Mouse (Mus musculus): ENCODE measurements around the gene Hyal1. TPM values are rescaled to one million over a fixed set of nuclear protein-coding genes. Genes with fewer than 3 reads are reported as not detected.

Gene Hyal1
- polyA plus RNA-seq, 1 experiment from 2014 or later = 10.1 TPM

GRCm38 (mm10) chr9:107547957-107548356, 28.8 kb upstream of the Hyal1 start:
- Histone ChIP-seq H3K27me3 (ENCODE audit: control insufficient read depth, insufficient read depth, low read depth, low read length) (no peaks in the 10 kb centered on the region), H3K4me2 (ENCODE audit: low read depth, low read length) (no peak overlapping the region), H3K9me3 (ENCODE audit: control insufficient read depth, low read length) (no peaks in the 10 kb centered on the region), H3K27ac (ENCODE audit: low read length) (no peak overlapping the region), H3K4me1 (replicated peaks; ENCODE audit: control insufficient read depth, insufficient read depth, low read length) (peaks cover 35% of the 10 kb centered on the region), H3K9ac (ENCODE audit: low read length) (no peak overlapping the region), H3K4me3 (ENCODE audit: low read length) (no peak overlapping the region), H3K36me3 (ENCODE audit: control insufficient read depth, insufficient read depth, low read length) (peaks cover 10% of the 10 kb centered on the region; the same call in 1 of the 2 replicates)
- WGBS = 80% methylated on average over 5 of the region's 5 CpGs
- no peak for ATAC-seq (ENCODE audit: low read depth)

GRCm38 (mm10) chr9:107548820-107549219, 27.9 kb upstream of the Hyal1 start:
- no peaks in the 10 kb centered on the region for H3K9me3 ChIP-seq (ENCODE audit: control insufficient read depth, low read length)
- H3K4me3 ChIP-seq (ENCODE audit: low read length) = no peak overlapping the region
- peaks cover 43% of the 10 kb centered on the region for H3K4me1 ChIP-seq (replicated peaks; ENCODE audit: control insufficient read depth, insufficient read depth, low read length)
- no peak overlapping the region for H3K9ac ChIP-seq (ENCODE audit: low read length)
- peaks cover 10% of the 10 kb centered on the region; the same call in 1 of the 2 replicates for H3K36me3 ChIP-seq (ENCODE audit: control insufficient read depth, insufficient read depth, low read length)
- H3K4me2 ChIP-seq (ENCODE audit: low read depth, low read length) = no peak overlapping the region
- no peak overlapping the region for H3K27ac ChIP-seq (ENCODE audit: low read length)
- no peak for ATAC-seq (ENCODE audit: low read depth)
- WGBS = 82% methylated on average over 10 of the region's 10 CpGs
- H3K27me3 ChIP-seq (ENCODE audit: control insufficient read depth, insufficient read depth, low read depth, low read length) = no peaks in the 10 kb centered on the region

GRCm38 (mm10) chr9:107549297-107550074, 27.2 kb upstream of the Hyal1 start:
- Histone ChIP-seq H3K4me1 (replicated peaks; ENCODE audit: control insufficient read depth, insufficient read depth, low read length) (peaks cover 44% of the 10 kb centered on the region), H3K27ac (ENCODE audit: low read length) (no peak overlapping the region), H3K36me3 (ENCODE audit: control insufficient read depth, insufficient read depth, low read length) (peaks cover 4% of the 10 kb centered on the region; the same call in 1 of the 2 replicates), H3K9ac (ENCODE audit: low read length) (no peak overlapping the region), H3K4me3 (ENCODE audit: low read length) (no peak overlapping the region), H3K9me3 (ENCODE audit: control insufficient read depth, low read length) (no peaks in the 10 kb centered on the region), H3K4me2 (ENCODE audit: low read depth, low read length) (no peak overlapping the region), H3K27me3 (ENCODE audit: control insufficient read depth, insufficient read depth, low read depth, low read length) (no peaks in the 10 kb centered on the region)
- no peak for ATAC-seq (ENCODE audit: low read depth)
- WGBS = 73% methylated on average over 20 of the region's 20 CpGs

- Histone ChIP-seq H3K27me3 (ENCODE audit: control insufficient read depth, insufficient read depth, low read depth, low read length) (no peaks in the 10 kb centered on the region), H3K4me3 (ENCODE audit: low read length) (peak overlapping the region; percentile 54), H3K4me1 (replicated peaks; ENCODE audit: control insufficient read depth, insufficient read depth, low read length) (peaks cover 45% of the 10 kb centered on the region), H3K9ac (ENCODE audit: low read length) (peak overlapping the region; percentile 73), H3K27ac (ENCODE audit: low read length) (peak overlapping the region; percentile 18; the same call in 1 of the 2 replicates), H3K4me2 (ENCODE audit: low read depth, low read length) (peak overlapping the region; percentile 91), H3K36me3 (ENCODE audit: control insufficient read depth, insufficient read depth, low read length) (no peaks in the 10 kb centered on the region), H3K9me3 (ENCODE audit: control insufficient read depth, low read length) (no peaks in the 10 kb centered on the region)
- 29% methylated on average over 23 of the region's 23 CpGs for WGBS
- ATAC-seq (ENCODE audit: low read depth) = no peak
These were observed 26.1 kb upstream of the Hyal1 start for GRCm38 (mm10) chr9:107550491-107551116.

GRCm38 (mm10) chr9:107551117-107551889, 25.4 kb upstream of the Hyal1 start, which contains the start of gene Rassf1:
Gene Rassf1, plus strand, starts transcription at chr9:107551555.
- H3K4me3 ChIP-seq (ENCODE audit: low read length) = peak within 1 kb of the TSS; percentile 54
- H3K9ac ChIP-seq (ENCODE audit: low read length) = peak within 1 kb of the TSS; percentile 73
- H3K4me2 ChIP-seq (ENCODE audit: low read depth, low read length) = peak within 1 kb of the TSS; percentile 91
- WGBS = 1% methylated on average over 54 of the region's 63 CpGs
- no peaks in the 10 kb centered on the region for H3K36me3 ChIP-seq (ENCODE audit: control insufficient read depth, insufficient read depth, low read length)
- no peaks in the 10 kb centered on the region for H3K9me3 ChIP-seq (ENCODE audit: control insufficient read depth, low read length)
- H3K27me3 ChIP-seq (ENCODE audit: control insufficient read depth, insufficient read depth, low read depth, low read length) = no peaks in the 10 kb centered on the region
- H3K27ac ChIP-seq (ENCODE audit: low read length) = peak within 1 kb of the TSS; percentile 77
- peaks cover 52% of the 10 kb centered on the region for H3K4me1 ChIP-seq (replicated peaks; ENCODE audit: control insufficient read depth, insufficient read depth, low read length)
- peak; percentile 56 for ATAC-seq (ENCODE audit: low read depth)

GRCm38 (mm10) chr9:107551890-107552355, 24.8 kb upstream of the Hyal1 start:
- Histone ChIP-seq H3K27me3 (ENCODE audit: control insufficient read depth, insufficient read depth, low read depth, low read length) (no peaks in the 10 kb centered on the region), H3K4me3 (ENCODE audit: low read length) (peak overlapping the region; percentile 54), H3K4me2 (ENCODE audit: low read depth, low read length) (peak overlapping the region; percentile 91), H3K27ac (ENCODE audit: low read length) (peak overlapping the region; percentile 77), H3K9ac (ENCODE audit: low read length) (peak overlapping the region; percentile 73), H3K36me3 (ENCODE audit: control insufficient read depth, insufficient read depth, low read length) (no peaks in the 10 kb centered on the region), H3K9me3 (ENCODE audit: control insufficient read depth, low read length) (no peaks in the 10 kb centered on the region), H3K4me1 (replicated peaks; ENCODE audit: control insufficient read depth, insufficient read depth, low read length) (peaks cover 52% of the 10 kb centered on the region)
- 7% methylated on average over 8 of the region's 8 CpGs for WGBS
- no peak for ATAC-seq (ENCODE audit: low read depth)

GRCm38 (mm10) chr9:107552690-107553393, 23.9 kb upstream of the Hyal1 start:
- Histone ChIP-seq H3K27ac (ENCODE audit: low read length) (peak overlapping the region; percentile 92), H3K27me3 (ENCODE audit: control insufficient read depth, insufficient read depth, low read depth, low read length) (no peaks in the 10 kb centered on the region), H3K4me1 (replicated peaks; ENCODE audit: control insufficient read depth, insufficient read depth, low read length) (peaks cover 46% of the 10 kb centered on the region), H3K36me3 (ENCODE audit: control insufficient read depth, insufficient read depth, low read length) (peaks cover 5% of the 10 kb centered on the region), H3K9me3 (ENCODE audit: control insufficient read depth, low read length) (no peaks in the 10 kb centered on the region), H3K4me2 (ENCODE audit: low read depth, low read length) (peak overlapping the region; percentile 91), H3K4me3 (ENCODE audit: low read length) (peak overlapping the region; percentile 83), H3K9ac (ENCODE audit: low read length) (peak overlapping the region; percentile 14; the same call in 1 of the 2 replicates)
- ATAC-seq (ENCODE audit: low read depth) = no peak
- 73% methylated on average over 5 of the region's 5 CpGs for WGBS

- H3K4me2 ChIP-seq (ENCODE audit: low read depth, low read length) = peak overlapping the region; percentile 91
- H3K4me1 ChIP-seq (replicated peaks; ENCODE audit: control insufficient read depth, insufficient read depth, low read length) = peaks cover 46% of the 10 kb centered on the region
These were observed 23.0 kb upstream of the Hyal1 start for GRCm38 (mm10) chr9:107553541-107554318.

More at GRCm38 (mm10) chr9:107553541-107554318, 23.0 kb upstream of the Hyal1 start:
- peak overlapping the region; percentile 83 for H3K4me3 ChIP-seq (ENCODE audit: low read length)
- H3K27me3 ChIP-seq (ENCODE audit: control insufficient read depth, insufficient read depth, low read depth, low read length) = no peaks in the 10 kb centered on the region
- ATAC-seq (ENCODE audit: low read depth) = peak; percentile 32
- peak overlapping the region; percentile 92 for H3K27ac ChIP-seq (ENCODE audit: low read length)
- H3K9ac ChIP-seq (ENCODE audit: low read length) = peak overlapping the region; percentile 78
- peaks cover 12% of the 10 kb centered on the region for H3K36me3 ChIP-seq (ENCODE audit: control insufficient read depth, insufficient read depth, low read length)
- no peaks in the 10 kb centered on the region for H3K9me3 ChIP-seq (ENCODE audit: control insufficient read depth, low read length)
- 5% methylated on average over 37 of the region's 37 CpGs for WGBS

All from lung, embryonic 16.5 days (tissue).